Mouse (Mus musculus): ENCODE results near the gene Stat5a. TPM values are rescaled to one million over a fixed set of nuclear protein-coding genes. Genes with fewer than 3 reads are reported as not detected.
A peak's percentile ranks its signal among the peaks of the same experiment; 100 is the strongest.

Gene Stat5a
- total RNA-seq (2021), result 1 to 10 TPM; 4.4 to 5.1 TPM
- long read RNA-seq, experiment 1, partial matches to known transcripts, result 2 of 4 reads
- long read RNA-seq, experiment 1, other reads (novel, unspliced or antisense), result 1 of 4 reads
- long read RNA-seq, experiment 2, partial matches to known transcripts, result 3 of 3 reads
- long read RNA-seq, experiment 2, other reads (novel, unspliced or antisense), result 0 of 3 reads

GRCm38 (mm10) chr11:100858935-100859578 lies at the start of gene Stat5a:
Gene Stat5a, plus strand, starts transcription at chr11:100859351.
- DNase-seq (ENCODE audit: low spot score in 2 of 2), result peak; percentile 47 to 77

- DNase-seq (ENCODE audit: low spot score in 2 of 2), result no peak
These were observed 48.6 kb upstream of the Stat5a start for GRCm38 (mm10) chr11:100810516-100810915.

GRCm38 (mm10) chr11:100811132-100811531 lies 48.0 kb upstream of the Stat5a start:
- no peak for DNase-seq (ENCODE audit: low spot score in 2 of 2)

GRCm38 (mm10) chr11:100814498-100814897 lies 44.7 kb upstream of the Stat5a start:
- DNase-seq (ENCODE audit: low spot score in 2 of 2), result no peak

- no peak for DNase-seq (ENCODE audit: low spot score in 2 of 2)
These were observed 42.8 kb upstream of the Stat5a start for GRCm38 (mm10) chr11:100816342-100816741.

GRCm38 (mm10) chr11:100816801-100817200 lies 42.4 kb upstream of the Stat5a start:
- no peak for DNase-seq (ENCODE audit: low spot score in 2 of 2)

GRCm38 (mm10) chr11:100817311-100817710 lies 41.8 kb upstream of the Stat5a start:
- DNase-seq (ENCODE audit: low spot score in 2 of 2), result no peak

- DNase-seq (ENCODE audit: low spot score in 2 of 2), result no peak
These were observed 40.7 kb upstream of the Stat5a start for GRCm38 (mm10) chr11:100818359-100819012.

- DNase-seq (ENCODE audit: low spot score in 2 of 2), result no peak
These were observed 40.1 kb upstream of the Stat5a start for GRCm38 (mm10) chr11:100819048-100819447.

- DNase-seq (ENCODE audit: low spot score in 2 of 2), result no peak
These were observed 39.5 kb upstream of the Stat5a start for GRCm38 (mm10) chr11:100819626-100820025.

GRCm38 (mm10) chr11:100820047-100820446 lies 39.1 kb upstream of the Stat5a start:
- no peak for DNase-seq (ENCODE audit: low spot score in 2 of 2)

- DNase-seq (ENCODE audit: low spot score in 2 of 2), result no peak
These were observed 37.4 kb upstream of the Stat5a start for GRCm38 (mm10) chr11:100821605-100822220.

GRCm38 (mm10) chr11:100822365-100822764 lies 36.8 kb upstream of the Stat5a start:
- DNase-seq (ENCODE audit: low spot score in 2 of 2), result no peak

GRCm38 (mm10) chr11:100823543-100824313 lies 35.4 kb upstream of the Stat5a start:
- no peak for DNase-seq (ENCODE audit: low spot score in 2 of 2)

GRCm38 (mm10) chr11:100824496-100824895 lies 34.7 kb upstream of the Stat5a start:
- DNase-seq (ENCODE audit: low spot score in 2 of 2), result no peak

GRCm38 (mm10) chr11:100825451-100825850 lies 33.7 kb upstream of the Stat5a start:
- no peak for DNase-seq (ENCODE audit: low spot score in 2 of 2)

- DNase-seq (ENCODE audit: low spot score in 2 of 2), result peak; percentile 16 to 59
These were observed 32.8 kb upstream of the Stat5a start for GRCm38 (mm10) chr11:100826161-100826866.

- no peak for DNase-seq (ENCODE audit: low spot score in 2 of 2)
These were observed 30.4 kb upstream of the Stat5a start for GRCm38 (mm10) chr11:100828676-100829151.

- DNase-seq (ENCODE audit: low spot score in 2 of 2), result no peak
These were observed 29.5 kb upstream of the Stat5a start for GRCm38 (mm10) chr11:100829691-100830090.

- no peak for DNase-seq (ENCODE audit: low spot score in 2 of 2)
These were observed 27.8 kb upstream of the Stat5a start for GRCm38 (mm10) chr11:100831396-100831795.
